Mouse (Mus musculus) bone marrow, adult 2 months (tissue): ENCODE results near the gene Dnajb2.
A peak's percentile ranks its signal among the peaks of the same experiment; 100 is the strongest.

Experiments
- CTCF ChIP-seq: fragments of 200-500 bp; IDR thresholded peaks from 2 replicates; pipeline ENCODE4 v1.5.1; 2011; ENCODE audit warnings: low read length, control low read depth; ENCODE audit not compliant: control insufficient read depth, insufficient read depth
- POLR2A ChIP-seq: fragments of 200-500 bp; IDR thresholded peaks from 2 replicates; pipeline ENCODE4 v1.6.1; 2011; ENCODE audit warnings: low read depth, mild to moderate bottlenecking, control low read depth, low read length, borderline replicate concordance; ENCODE audit not compliant: control insufficient read depth

DNA sequence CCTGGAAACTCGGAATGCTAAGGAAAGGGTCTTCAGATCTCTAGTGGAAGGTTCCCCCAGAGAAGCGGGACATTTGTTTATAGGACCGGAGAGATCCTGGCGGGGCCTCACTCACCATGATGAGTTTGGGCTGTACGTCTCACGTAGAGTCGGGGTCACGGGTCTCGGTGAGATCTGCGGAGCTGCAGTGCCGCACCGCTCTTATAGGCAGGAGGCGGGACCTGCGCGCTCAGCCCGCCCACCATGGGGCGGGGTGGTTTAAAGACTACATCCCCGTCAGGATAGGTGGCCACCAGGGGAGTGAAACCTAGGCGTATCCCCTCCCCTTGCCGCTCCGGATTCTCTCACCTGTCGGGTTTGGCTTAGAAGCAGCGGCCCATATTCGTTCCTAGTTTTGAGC lies 17.1 kb upstream of the Dnajb2 start:
- TF ChIP-seq CTCF (peak; percentile 44), POLR2A (peak; percentile 100)
